Mouse (Mus musculus) common myeloid progenitor, adult 5-6 weeks (primary cell): Measurements from ENCODE around the gene Nrxn3. TPM values are rescaled to one million over a fixed set of nuclear protein-coding genes. Genes with fewer than 3 reads are reported as not detected.

ENCODE experiments used
- ATAC-seq: replicated peaks from 2 replicates; pipeline ENCODE4 v1.8.0; 2016; ENCODE audit warnings: low read depth, mild to moderate bottlenecking, moderate TSS enrichment, inconsistent platforms; ENCODE audit not compliant: poor library complexity, severe bottlenecking
- total RNA-seq: library from RNA; stranded (forward); fragments of 200-1000, 187-1606 nt; gene quantifications from 2 replicates; pipeline ENCODE4 v1.2.3, GENCODE M21; 2017

Gene Nrxn3
- total RNA-seq, 1 experiment from 2014 or later, result not detected

DNA sequence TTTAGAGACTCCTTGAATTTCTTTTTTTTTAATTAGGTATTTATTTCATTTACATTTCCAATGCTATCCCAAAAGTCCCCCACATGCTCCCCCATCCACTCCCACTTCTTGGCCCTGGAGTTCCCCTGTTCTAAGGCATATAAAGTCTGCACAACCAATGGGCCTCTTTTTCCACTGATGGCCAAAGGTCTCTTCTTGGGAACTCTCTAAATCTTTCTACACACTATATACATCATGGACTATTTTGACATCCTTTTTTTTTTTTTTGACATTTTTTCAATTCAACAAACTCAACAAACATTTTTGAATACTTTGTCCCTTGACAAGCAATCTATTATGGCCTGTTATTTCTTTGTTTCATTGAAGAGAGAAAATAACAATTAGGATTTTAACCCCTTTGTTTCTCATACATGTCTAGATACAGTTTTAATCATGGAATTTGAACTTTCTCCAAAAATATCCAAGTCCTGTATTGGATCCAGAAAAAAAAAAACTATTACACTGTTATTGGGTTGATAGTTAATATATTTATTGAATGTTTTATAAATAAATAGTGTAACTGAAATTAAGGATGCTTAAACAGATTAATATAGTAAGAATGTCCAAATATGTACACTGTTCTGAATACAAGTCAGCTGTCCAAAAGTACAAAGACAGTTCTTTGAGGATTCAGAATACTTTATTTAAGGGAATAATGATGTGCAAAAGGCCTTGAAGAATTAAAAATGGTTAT is 1615.0 kb downstream of the Nrxn3 start:
- no peak for ATAC-seq

DNA sequence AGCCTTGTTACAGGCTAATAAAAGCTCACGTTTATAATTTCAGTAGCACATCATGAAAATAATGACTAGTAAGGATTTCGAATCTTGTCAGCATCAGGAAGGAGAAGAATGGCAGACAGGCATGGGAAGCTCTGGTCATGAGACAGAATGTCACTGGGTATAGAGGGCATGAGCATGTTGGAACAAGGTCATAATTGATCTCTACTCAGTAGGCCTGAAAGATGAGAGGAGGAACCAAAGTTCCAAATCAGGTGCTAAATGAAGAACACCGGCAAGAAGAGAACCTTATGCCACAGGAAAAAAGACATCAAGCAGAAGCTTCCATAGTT is 1615.5 kb downstream of the Nrxn3 start:
- no peak for ATAC-seq
